Mouse (Mus musculus) Patski (cell line): ENCODE data around the gene Mpig6b. TPM values are rescaled to one million over a fixed set of nuclear protein-coding genes. Genes with fewer than 3 reads are reported as not detected.

Experiments
- ATAC-seq: fragments of 100-300 bp; one replicate; pipeline ENCODE4 v1.8.0; 2021
- CTCF ChIA-PET: fragments of 350-600 bp; sonication (Branson Sonifier 250); formaldehyde crosslinking; loops from one replicate; lab custom pipeline; 2022; ENCODE audit warnings: inconsistent platforms; lab: Charles Lee
- POLR2A ChIA-PET: fragments of 350-600 bp; sonication (Branson Sonifier 250); formaldehyde crosslinking; loops from one replicate; lab custom pipeline; 2022; ENCODE audit warnings: antibody characterized with exemption, inconsistent platforms; lab: Charles Lee
- DNase-seq: peaks from one replicate; pipeline ENCODE4 v3.0.0-alpha.2; 2011; ENCODE audit warnings: low read depth, low spot score
- H3K27me3 ChIP-seq: fragments of 371-371 bp; one replicate; pipeline ENCODE4 v1.5.1; 2021
- CTCF ChIP-seq: fragments of 100-300 bp; IDR thresholded peaks from one replicate; pipeline ENCODE4 v1.5.1; 2021
- in situ Hi-C: fragments of 300-500 bp; cut with MboI; formaldehyde crosslinking; loops from 3 replicates; pipeline ENCODE4 v1.11.1; 2018; ENCODE audit warnings: low pct_unique_long_range_greater_than_20kb, mixed read lengths
- polyA plus RNA-seq: library from polyadenylated mRNA; unstranded; gene quantifications from one replicate; pipeline ENCODE4 v1.2.3, GENCODE M21; 2021

Mpig6b gene
- polyA plus RNA-seq, 1 experiment from 2014 or later, result not detected

DNA sequence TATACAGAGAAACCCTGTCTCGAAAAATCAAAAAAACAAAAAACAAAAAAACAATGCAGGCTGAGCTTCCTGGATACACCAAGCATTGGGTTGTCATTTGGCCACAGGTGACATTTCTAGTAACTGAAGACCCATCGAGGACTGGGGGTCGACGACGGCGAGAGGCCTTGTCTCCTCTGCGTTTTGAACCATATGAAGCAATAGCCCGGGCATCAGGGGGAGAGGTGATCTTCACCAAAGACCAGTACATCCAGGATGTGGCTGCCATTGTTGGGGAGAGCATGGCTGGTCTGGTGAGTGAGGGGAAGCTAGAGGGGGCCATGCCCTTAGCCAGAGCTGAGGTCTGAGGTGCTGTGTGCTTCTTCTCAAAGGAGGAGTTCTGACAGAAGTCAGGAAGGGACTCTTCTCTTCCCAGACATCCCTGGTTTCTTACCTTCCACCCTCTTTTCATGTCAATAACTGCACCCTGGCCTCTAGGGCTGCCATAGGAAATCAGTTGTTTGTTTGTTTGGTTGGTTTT is 43.4 kb downstream of the Mpig6b start:
- TF ChIP-seq CTCF, result no peak
- no peaks in the 10 kb centered on the region for H3K27me3 ChIP-seq
- POLR2A ChIA-PET, result interaction anchor here (1.3 to 2.1 kb wide), 2 partner anchors 29 to 37 kb away, joined by 3 to 9 read pairs; no protein-coding TSS in a partner anchor
- in situ Hi-C loops, result loop anchor here (5.0 kb wide), 2 partner anchors 40 to 90 kb away; no protein-coding TSS in a partner anchor
- ATAC-seq (no peak), DNase-seq (no peak)
- CTCF ChIA-PET, result interaction anchor here (1.1 to 2.7 kb wide), 5 partner anchors 10 to 98 kb away, joined by 3 to 12 read pairs (median 4); partner anchors contain the start of gene Gpank1

DNA sequence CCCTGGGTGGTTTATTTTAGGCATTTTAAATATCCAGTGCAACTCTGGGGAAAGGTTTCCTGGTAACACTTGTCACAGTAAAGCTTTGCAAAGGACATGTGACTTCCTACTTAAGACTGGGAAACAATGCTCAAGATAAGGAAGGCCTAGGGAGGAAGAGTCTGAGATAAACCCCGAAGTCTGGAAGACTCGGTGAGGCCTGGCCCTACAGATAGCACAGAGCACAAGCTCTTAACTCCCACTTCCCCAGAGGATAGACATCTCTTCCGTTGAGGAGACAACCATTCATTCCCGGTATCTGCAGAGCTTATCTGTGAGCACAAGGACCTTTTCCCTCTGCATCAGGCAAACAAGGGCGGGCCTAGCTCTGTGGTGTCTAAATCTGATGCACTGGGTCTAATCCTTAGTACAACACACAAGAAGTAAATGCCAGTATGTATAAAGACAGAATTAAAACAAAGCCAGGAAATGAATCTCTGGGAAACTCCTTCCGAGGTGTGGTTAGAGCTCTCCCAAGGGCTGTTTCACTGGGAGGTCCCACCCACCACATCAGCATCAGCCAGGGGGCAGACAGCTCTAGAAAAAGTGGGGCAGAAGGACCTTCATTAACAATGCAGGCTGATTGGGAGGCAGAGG is 44.0 kb downstream of the Mpig6b start:
- CTCF ChIA-PET, result interaction anchor here (0.9 to 2.7 kb wide), 15 partner anchors 11 to 99 kb away, joined by 3 to 12 read pairs (median 4); partner anchors contain the start of genes Clic1, Gpank1 and Ly6g6e
- ATAC-seq (no peak), DNase-seq (no peak)
- H3K27me3 ChIP-seq, result no peaks in the 10 kb centered on the region
- POLR2A ChIA-PET, result interaction anchor here (0.6 to 2.1 kb wide), 6 partner anchors 25 to 99 kb away, joined by 3 to 9 read pairs (median 3); partner anchors contain the start of genes Clic1 and Gpank1
- in situ Hi-C loops, result loop anchor here (5.0 kb wide), 2 partner anchors 40 to 90 kb away; no protein-coding TSS in a partner anchor
- no peak for TF ChIP-seq CTCF

DNA sequence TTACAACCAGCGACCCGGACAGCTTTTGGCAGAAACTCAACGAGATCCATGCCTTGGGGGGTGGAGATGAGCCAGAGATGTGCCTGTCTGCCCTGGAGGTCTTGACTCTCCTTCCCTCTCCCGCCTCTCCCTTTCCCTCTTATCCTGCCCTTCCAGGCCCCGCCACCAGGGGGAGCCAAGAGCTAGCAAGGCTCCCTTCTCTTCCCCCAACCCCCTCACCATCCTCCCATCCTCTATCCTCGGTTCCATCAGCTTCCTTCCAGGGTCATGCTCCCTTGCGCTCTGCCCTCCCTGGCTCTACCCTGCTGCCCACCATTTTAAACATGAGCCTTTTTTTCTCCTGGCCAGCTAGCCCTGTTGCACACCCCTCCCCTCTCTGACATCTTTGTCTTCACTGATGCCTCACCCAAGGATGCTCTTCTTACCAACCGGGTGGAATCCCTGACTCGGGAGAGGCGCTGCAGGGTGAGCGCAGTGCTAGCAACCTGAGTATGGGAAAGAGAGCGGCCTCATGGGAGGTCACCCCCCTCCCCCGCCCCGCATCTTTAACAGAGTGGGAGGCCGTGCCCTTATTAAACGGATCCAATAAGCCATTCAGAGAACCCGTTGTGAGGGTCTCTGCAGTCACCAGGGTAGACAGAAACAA is 44.7 kb downstream of the Mpig6b start:
- ATAC-seq, result no peak
- CTCF ChIA-PET, result interaction anchor here (0.7 to 2.7 kb wide), 19 partner anchors 14 to 100 kb away, joined by 3 to 12 read pairs (median 4); partner anchors contain the start of genes Clic1, Gpank1, Ly6g6e and Ly6g6f
- POLR2A ChIA-PET, result interaction anchor here (0.6 to 2.2 kb wide), 7 partner anchors 25 to 100 kb away, joined by 3 to 9 read pairs (median 3); partner anchors contain the start of genes Clic1, Ddah2 and Gpank1
- no peak for TF ChIP-seq CTCF
- in situ Hi-C loops, result loop anchor here (5.0 kb wide), 2 partner anchors 41 to 91 kb away; no protein-coding TSS in a partner anchor
- no peaks in the 10 kb centered on the region for H3K27me3 ChIP-seq
- no peak for DNase-seq

DNA sequence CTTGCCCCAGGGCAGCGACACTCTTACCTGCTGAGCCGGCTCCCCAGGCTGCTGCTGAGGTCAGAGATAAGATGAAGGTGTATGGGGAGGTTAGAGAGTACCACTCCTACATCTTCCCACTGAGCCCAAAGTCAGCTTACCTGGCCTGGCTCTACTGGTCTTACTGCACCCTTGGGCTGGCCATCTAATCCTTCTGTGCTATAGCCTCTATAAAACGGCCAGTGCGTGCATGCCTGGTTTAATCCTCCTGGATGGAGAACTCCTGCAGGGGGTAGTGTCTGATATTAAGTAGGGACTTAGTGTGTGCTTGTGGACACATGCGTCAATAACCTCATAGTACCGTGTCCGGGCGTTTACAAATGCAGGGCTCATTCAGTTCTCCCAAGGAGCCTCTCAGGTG is 45.4 kb downstream of the Mpig6b start:
- CTCF ChIA-PET, result interaction anchor here (0.7 to 2.7 kb wide), 14 partner anchors 15 to 87 kb away, joined by 3 to 12 read pairs (median 4); partner anchors contain the start of genes Clic1, Ly6g6e and Ly6g6f
- in situ Hi-C loops, result loop anchor here (5.0 kb wide), 2 partner anchors 42 to 92 kb away; no protein-coding TSS in a partner anchor
- ATAC-seq (no peak), DNase-seq (no peak)
- POLR2A ChIA-PET, result interaction anchor here (2.1 to 2.2 kb wide), 2 partner anchors 31 to 39 kb away, joined by 9 read pairs; partner anchors contain the start of gene Ddah2
- no peak for TF ChIP-seq CTCF
- no peaks in the 10 kb centered on the region for H3K27me3 ChIP-seq

DNA sequence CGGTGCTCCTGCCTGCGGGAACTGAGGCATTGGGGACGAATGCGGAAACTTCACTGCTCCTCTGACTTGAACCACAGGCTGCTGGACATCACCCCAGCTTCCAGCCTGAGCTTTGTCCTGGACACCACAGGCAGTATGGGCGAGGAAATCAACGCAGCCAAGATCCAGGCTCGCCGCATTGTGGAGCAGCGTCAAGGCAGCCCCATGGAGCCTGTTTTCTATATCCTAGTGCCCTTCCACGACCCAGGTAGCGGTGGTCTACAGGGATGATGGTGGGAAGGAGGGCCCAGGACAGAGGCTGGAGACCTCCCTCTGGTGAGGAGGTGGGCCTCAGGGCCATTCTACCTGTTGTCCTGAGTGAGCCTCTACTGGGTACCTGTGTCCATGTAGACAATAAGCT is 46.1 kb downstream of the Mpig6b start:
- CTCF ChIA-PET, result interaction anchor here (0.9 to 2.0 kb wide), 4 partner anchors 8 to 87 kb away, joined by 3 to 8 read pairs (median 3); partner anchors contain the start of gene Sapcd1
- TF ChIP-seq CTCF, result no peak
- H3K27me3 ChIP-seq, result no peaks in the 10 kb centered on the region
- DNase-seq (no peak), ATAC-seq (no peak)
- in situ Hi-C loops, result loop anchor here (5.0 to 10.0 kb wide), 3 partner anchors 42 to 215 kb away; partner anchors contain the start of genes Atp6v1g2 and Nfkbil1
- POLR2A ChIA-PET, result interaction anchor here (2.2 kb wide), 1 partner anchor 39 kb away, joined by 9 read pairs; the partner anchor contains the start of gene Ddah2

DNA sequence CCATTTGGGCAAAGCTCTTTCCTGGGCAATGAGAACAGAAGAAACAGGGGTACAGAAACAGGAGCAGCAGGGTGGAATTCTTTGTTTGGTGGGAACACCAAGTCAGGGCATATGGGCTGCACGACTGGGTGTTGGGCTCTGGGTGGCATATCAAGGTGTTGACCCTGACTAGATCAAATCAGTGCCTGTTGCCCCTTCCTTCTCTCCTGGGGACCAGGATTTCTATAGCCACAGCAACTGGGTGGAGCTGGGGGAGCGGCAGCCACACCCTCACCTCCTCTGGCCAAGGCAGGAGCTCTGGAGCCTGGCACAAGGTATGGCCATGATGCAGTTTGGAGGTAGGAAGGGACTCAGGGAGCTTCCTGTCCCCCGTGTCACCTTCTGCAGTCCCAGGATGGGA is 47.8 kb downstream of the Mpig6b start:
- POLR2A ChIA-PET, result interaction anchor here (1.0 to 1.6 kb wide), 3 partner anchors 18 to 103 kb away, joined by 3 read pairs; partner anchors contain the start of gene Gpank1
- in situ Hi-C loops, result loop anchor here (10.0 kb wide), 1 partner anchor 217 kb away; the partner anchor contains the start of genes Atp6v1g2 and Nfkbil1
- TF ChIP-seq CTCF, result no peak
- CTCF ChIA-PET, result interaction anchor here (1.4 kb wide), 1 partner anchor 88 kb away, joined by 4 read pairs; no protein-coding TSS in a partner anchor
- ATAC-seq, result no peak
- no peak for DNase-seq
- no peaks in the 10 kb centered on the region for H3K27me3 ChIP-seq

DNA sequence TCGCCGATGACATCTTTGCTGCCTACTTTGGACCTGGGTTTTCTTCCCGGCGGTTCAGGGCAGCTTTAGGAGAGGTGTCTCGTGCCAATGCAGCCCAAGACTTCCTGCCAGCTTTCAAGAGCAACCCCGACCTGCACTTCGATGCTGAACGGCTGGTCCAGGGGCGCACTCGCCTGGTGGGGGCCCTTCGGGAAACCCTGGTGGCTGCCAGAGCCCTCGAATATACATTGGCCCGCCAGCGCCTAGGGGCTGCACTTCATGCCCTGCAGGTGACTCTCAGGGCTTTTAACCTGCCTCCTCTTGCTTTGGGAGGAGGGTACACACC is 48.3 kb downstream of the Mpig6b start:
- DNase-seq (no peak), ATAC-seq (no peak)
- H3K27me3 ChIP-seq, result no peaks in the 10 kb centered on the region
- no peak for TF ChIP-seq CTCF
- in situ Hi-C loops, result loop anchor here (10.0 kb wide), 1 partner anchor 217 kb away; the partner anchor contains the start of genes Atp6v1g2 and Nfkbil1
- ChIA-PET CTCF (interaction anchor here (1.4 kb wide), 1 partner anchor 89 kb away, joined by 4 read pairs; no protein-coding TSS in a partner anchor), POLR2A (interaction anchor here (1.0 to 1.5 kb wide), 3 partner anchors 17 to 103 kb away, joined by 3 to 4 read pairs (median 3); partner anchors contain the start of gene Gpank1)

DNA sequence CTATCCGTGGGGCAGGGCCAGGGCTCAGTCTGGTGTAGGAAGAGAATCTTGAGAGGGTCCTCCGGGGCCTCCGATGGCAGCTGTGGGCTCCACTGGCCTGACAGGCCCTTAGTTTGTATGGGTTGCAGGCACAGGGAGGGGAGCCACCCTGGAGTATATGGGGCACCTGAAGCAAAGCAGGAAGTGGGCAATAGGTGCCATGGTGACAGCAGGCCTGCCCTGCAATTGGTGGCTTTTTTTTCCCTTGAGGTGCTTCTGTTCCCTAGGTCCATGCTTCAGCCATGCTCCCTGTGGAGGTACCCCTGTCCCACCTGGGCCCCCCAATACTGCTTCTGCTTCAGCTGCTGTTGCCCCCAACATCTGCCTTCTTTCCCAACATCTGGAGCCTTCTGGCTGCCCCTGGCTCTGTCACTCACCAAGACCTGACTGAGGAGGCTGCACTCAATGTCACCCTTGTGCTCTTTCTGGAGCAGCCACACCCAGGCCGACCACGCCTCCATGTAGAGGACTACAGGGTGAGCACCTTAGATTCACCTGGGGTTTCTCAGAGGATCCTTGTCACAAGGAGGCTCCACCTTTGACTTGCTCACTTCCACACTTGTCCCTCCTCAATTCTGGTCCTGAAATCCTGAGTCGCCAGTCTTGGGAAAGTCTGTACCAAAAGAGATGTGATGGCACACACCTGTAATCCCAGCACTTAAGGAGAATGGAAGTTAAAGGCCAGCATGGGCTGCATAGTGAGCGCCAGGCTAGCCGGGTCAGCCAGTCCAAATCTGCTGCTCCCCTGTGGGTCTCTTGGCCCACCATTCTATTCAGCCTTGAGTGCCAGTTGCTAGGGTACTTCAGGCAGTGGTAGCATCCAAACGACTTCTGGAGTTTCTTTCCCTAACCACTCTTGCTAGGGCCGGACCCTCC is 48.9 kb downstream of the Mpig6b start:
- H3K27me3 ChIP-seq, result no peaks in the 10 kb centered on the region
- ChIA-PET CTCF (interaction anchor here (1.4 kb wide), 1 partner anchor 89 kb away, joined by 4 read pairs; no protein-coding TSS in a partner anchor), POLR2A (interaction anchor here (1.5 kb wide), 1 partner anchor 94 kb away, joined by 4 read pairs; no protein-coding TSS in a partner anchor)
- ATAC-seq, result no peak
- no peak for TF ChIP-seq CTCF
- DNase-seq, result no peak
- in situ Hi-C loops, result loop anchor here (10.0 kb wide), 1 partner anchor 218 kb away; the partner anchor contains the start of genes Atp6v1g2 and Nfkbil1
